In genomic region chr4:133680206-133680786, GRCm38 (mm10) we compare ENCODE assay signal across 12 mouse cellular contexts. TPM values are rescaled to one million over a fixed set of nuclear protein-coding genes. Genes with fewer than 3 reads are reported as not detected.
DNase-seq lines count a peak whose midpoint lies in the region; ATAC-seq and TF ChIP-seq lines count a peak whose summit lies in the region.
"Had no signal": no experiment of that assay in that cellular context is flagged by ENCODE, and none has a peak within 500 bp of the region (broad histone marks: within the 10 kb centered on the region; RNA-seq: fewer than 3 reads in every experiment).

No protein-coding gene starts in this region.

- in situ Hi-C loops in CH12.LX (cut with MboI; ENCODE audit: low pct_ligation_motif_present, low pct_unique_long_range_greater_than_20kb, low sequenced_read_pairs): no loop called here

- dilution Hi-C loops in CH12.LX (cut with MboI; ENCODE audit: extremely low pct_ligation_motif_present, extremely low pct_unique_long_range_greater_than_20kb, low sequenced_read_pairs): no loop called here

- peak; percentile 74 for DNase-seq in adrenal gland, adult 2 months
- DNase-seq in adrenal gland, adult 18-20 months (ENCODE audit: low spot score in 2 of 2): no peak
- DNase-seq in hindbrain, postnatal 0 days (ENCODE audit: low spot score): no peak
- no peak for DNase-seq in CH12.LX (ENCODE audit: extremely low read depth)
- no peak for DNase-seq in thymus, postnatal 4 days
- no peak for DNase-seq in gastrocnemius, adult 8-10 months (ENCODE audit: low spot score in 2 of 2)
- DNase-seq: kidney, adult 18-20 months; lung, adult 18-20 months; retina, postnatal 1 day had no signal

- no peaks in the 10 kb centered on the region for H3K27me3 ChIP-seq in hindbrain, postnatal 0 days (ENCODE audit: insufficient read depth, low read length)
- H3K27me3 ChIP-seq in hindbrain, embryonic 12.5 days: no peaks in the 10 kb centered on the region
- no peaks in the 10 kb centered on the region for H3K27me3 ChIP-seq in CH12.LX (replicated peaks)
- H3K27me3 ChIP-seq: heart, embryonic 13.5 days had no signal

- H3K9ac ChIP-seq in hindbrain, postnatal 0 days (replicated peaks; ENCODE audit: low read length): no peak overlapping the region
- H3K9ac ChIP-seq in hindbrain, embryonic 12.5 days: no peak overlapping the region
- no peak overlapping the region for H3K9ac ChIP-seq in CH12.LX (ENCODE audit: insufficient read depth, low read depth)
- H3K9ac ChIP-seq: heart, embryonic 13.5 days had no signal

- H3K36me3 ChIP-seq in hindbrain, postnatal 0 days (ENCODE audit: insufficient read depth, low read length): peaks cover 51% of the 10 kb centered on the region
- H3K36me3 ChIP-seq in hindbrain, embryonic 12.5 days: peaks cover 66% of the 10 kb centered on the region
- peaks cover 49 to 66% of the 10 kb centered on the region in 2 experiments for H3K36me3 ChIP-seq in CH12.LX (replicated peaks in 1 of 2; ENCODE audit: control insufficient read depth in 1 of 2, insufficient read depth in 1 of 2, low read length in 1 of 2)

- H3K4me1 ChIP-seq in hindbrain, postnatal 0 days (ENCODE audit: insufficient read depth, low read length): no peaks in the 10 kb centered on the region
- peaks cover 19% of the 10 kb centered on the region for H3K4me1 ChIP-seq in hindbrain, embryonic 12.5 days
- H3K4me1 ChIP-seq in CH12.LX (ENCODE audit: control insufficient read depth in 1 of 2, insufficient read depth in 2 of 2): peaks cover 13 to 36% of the 10 kb centered on the region in 2 experiments

- no peak for TF ChIP-seq RAD21 in CH12.LX (IDR thresholded peaks at IDR 0.05; ENCODE audit: low read depth, low read length)

- no peaks in the 10 kb centered on the region for H3K9me3 ChIP-seq in hindbrain, postnatal 0 days (ENCODE audit: low read length)
- no peaks in the 10 kb centered on the region for H3K9me3 ChIP-seq in hindbrain, embryonic 12.5 days (replicated peaks)
- H3K9me3 ChIP-seq in CH12.LX (replicated peaks; ENCODE audit: low read length): no peaks in the 10 kb centered on the region
- H3K9me3 ChIP-seq: heart, embryonic 13.5 days had no signal

- 68% methylated on average over 14 of the region's 14 CpGs for WGBS in hindbrain, postnatal 0 days
- 86% methylated on average over 14 of the region's 14 CpGs for WGBS in hindbrain, embryonic 12.5 days

- H3K4me2 ChIP-seq in hindbrain, postnatal 0 days (ENCODE audit: low read depth, low read length): no peak overlapping the region
- H3K4me2 ChIP-seq in hindbrain, embryonic 12.5 days (replicated peaks): no peak overlapping the region
- no peak overlapping the region for H3K4me2 ChIP-seq in CH12.LX (ENCODE audit: insufficient read depth, low read depth, poor library complexity, severe bottlenecking)
- H3K4me2 ChIP-seq: heart, embryonic 13.5 days had no signal

- TF ChIP-seq POLR2A in CH12.LX (IDR thresholded peaks at IDR 0.05; ENCODE audit: low read depth, low read length): no peak

- no peak overlapping the region for H3K4me3 ChIP-seq in hindbrain, postnatal 0 days (ENCODE audit: low read length)
- H3K4me3 ChIP-seq in hindbrain, embryonic 12.5 days: no peak overlapping the region
- no peak overlapping the region for H3K4me3 ChIP-seq in CH12.LX (replicated peaks in 1 of 3; ENCODE audit: low read depth in 2 of 3, low read length in 2 of 3, poor library complexity in 1 of 3)
- H3K4me3 ChIP-seq: heart, embryonic 13.5 days had no signal

- H3K27ac ChIP-seq in hindbrain, postnatal 0 days: peak overlapping the region; percentile 48
- H3K27ac ChIP-seq in hindbrain, embryonic 12.5 days: no peak overlapping the region
- 0 out of 2 replicates have a peak overlapping the region, but pooled peaks have one; percentile 2 for H3K27ac ChIP-seq in CH12.LX (ENCODE audit: insufficient read depth, low read depth)
- H3K27ac ChIP-seq: heart, embryonic 13.5 days had no signal

- no peak for TF ChIP-seq CTCF in hindbrain, postnatal 0 days (IDR thresholded peaks at IDR 0.05; ENCODE audit: low read depth)
- no peak for TF ChIP-seq CTCF in CH12.LX (conservative IDR thresholded peaks at IDR 0.05 in 1 of 2, IDR thresholded peaks at IDR 0.05 in 1 of 2; ENCODE audit: low read depth in 2 of 2, low read length in 2 of 2)

- ATAC-seq in hindbrain, postnatal 0 days: peak; percentile 8; the same call in 1 of the 2 replicates
- no peak for ATAC-seq in hindbrain, embryonic 12.5 days (ENCODE audit: low FRiP score)
- peak; percentile 30; the same call in 1 of the 2 replicates for ATAC-seq in megakaryocyte, adult 5-6 weeks (ENCODE audit: poor library complexity, severe bottlenecking)

- no peaks in the 10 kb centered on the region for H3K79me2 ChIP-seq in CH12.LX (replicated peaks; ENCODE audit: control insufficient read depth, extremely low read depth, insufficient read depth, poor library complexity, severe bottlenecking)

- no peak for TF ChIP-seq EP300 in CH12.LX (IDR thresholded peaks at IDR 0.05; ENCODE audit: low read length)

TF ChIP-seq in CH12.LX, 34 proteins besides CTCF, POLR2A, EP300 and RAD21:
- TF ChIP-seq CHD1 (IDR thresholded peaks at IDR 0.05; ENCODE audit: low read depth, low read length) (no peak), NELFE (IDR thresholded peaks at IDR 0.05; ENCODE audit: low read depth, low read length) (no peak), POLR2AphosphoS2 (IDR thresholded peaks at IDR 0.05; ENCODE audit: low read depth, low read length) (no peak), USF1 (IDR thresholded peaks at IDR 0.05; ENCODE audit: low read depth, low read length) (no peak), MYC (IDR thresholded peaks at IDR 0.05; ENCODE audit: low read depth, low read length) (no peak), ZNF384 (IDR thresholded peaks at IDR 0.05; ENCODE audit: low read depth, low read length) (no peak)

RNA-seq across cellular contexts. Expression of gene Pigv, which starts 7.8 kb away (rescaled TPM):
- 10 to 100 TPM; 13.0 to 19.7 TPM for total RNA-seq in adrenal gland, adult 2 months (2021)
- polyA plus RNA-seq in adrenal gland, adult 2 months (2012; rRNA removed): 13.4 and 14.0 TPM in 2 replicates
- total RNA-seq in adrenal gland, adult 18-20 months (2021): 10 to 100 TPM; 16.3 to 20.4 TPM
- total RNA-seq in hindbrain, postnatal 0 days (2014; rRNA removed): 11.3 and 13.4 TPM in 2 replicates
- polyA plus RNA-seq in hindbrain, postnatal 0 days (2015; fragmentation: Nextera tagmentation; extraction: Ambion mirVana): 13.0 and 14.0 TPM in 2 replicates
- 16.6 and 18.6 TPM in 2 replicates for polyA plus RNA-seq in hindbrain, embryonic 12.5 days (2016; fragmentation: Nextera tagmentation; extraction: Ambion mirVana)
- total RNA-seq in CH12.LX (2012; rRNA removed) (3.7 and 4.3 TPM in 2 replicates), CH12.LX (2014; rRNA removed) (3.6 and 5.0 TPM in 2 replicates)
- 2.9 and 4.0 TPM in 2 replicates for polyA plus RNA-seq in CH12.LX (2012; ENCODE audit: insufficient read length, low read depth)
- total RNA-seq in megakaryocyte, adult 5-6 weeks (2015): 7.5 and 7.8 TPM in 2 replicates
- 7.2 and 7.9 TPM in 2 replicates for total RNA-seq in megakaryocyte, adult 5-6 weeks (2017)
- 10 to 100 TPM; 12.3 to 16.0 (median 12.5) TPM for total RNA-seq in gastrocnemius, adult 8-10 months (2022)

RNA-seq across cellular contexts. Expression of gene Zdhhc18, which starts 30.3 kb away (rescaled TPM):
- 10 to 100 TPM; 18.4 to 24.8 TPM for total RNA-seq in adrenal gland, adult 2 months (2021)
- polyA plus RNA-seq in adrenal gland, adult 2 months (2012; rRNA removed): 31.0 and 32.9 TPM in 2 replicates
- 10 to 100 TPM; 19.6 to 34.5 TPM for total RNA-seq in adrenal gland, adult 18-20 months (2021)
- total RNA-seq in hindbrain, postnatal 0 days (2014; rRNA removed): 17.4 and 22.6 TPM in 2 replicates
- 8.2 and 10.2 TPM in 2 replicates for polyA plus RNA-seq in hindbrain, postnatal 0 days (2015; fragmentation: Nextera tagmentation; extraction: Ambion mirVana)
- 4.1 and 6.4 TPM in 2 replicates for polyA plus RNA-seq in hindbrain, embryonic 12.5 days (2016; fragmentation: Nextera tagmentation; extraction: Ambion mirVana)
- total RNA-seq in CH12.LX (2012; rRNA removed) (20.1 and 24.3 TPM in 2 replicates), CH12.LX (2014; rRNA removed) (13.7 and 15.9 TPM in 2 replicates)
- 31.0 and 31.8 TPM in 2 replicates for polyA plus RNA-seq in CH12.LX (2012; ENCODE audit: insufficient read length, low read depth)
- 15.0 and 29.5 TPM in 2 replicates for total RNA-seq in megakaryocyte, adult 5-6 weeks (2015)
- 9.3 and 12.2 TPM in 2 replicates for total RNA-seq in megakaryocyte, adult 5-6 weeks (2017)
- total RNA-seq in gastrocnemius, adult 8-10 months (2022): 10 to 100 TPM; 25.7 to 48.0 (median 33.2) TPM
